8 mouse cellular contexts compared by ENCODE assay signal in genomic region chr15:98832161-98833058, GRCm38 (mm10). TPM values are rescaled to one million over a fixed set of nuclear protein-coding genes. Genes with fewer than 3 reads are reported as not detected.
DNase-seq lines count a peak whose midpoint lies in the region; ATAC-seq and TF ChIP-seq lines count a peak whose summit lies in the region.

No protein-coding gene starts in this region.

- peaks cover 6% of the 10 kb centered on the region; the same call in 1 of the 2 replicates for H3K36me3 ChIP-seq in heart, adult 2 months (ENCODE audit: control insufficient read depth, insufficient read depth, low read length)
- peaks cover 21% of the 10 kb centered on the region for H3K36me3 ChIP-seq in forebrain, embryonic 11.5 days (ENCODE audit: control insufficient read depth, insufficient read depth, low read length)
- H3K36me3 ChIP-seq in liver, embryonic 14.5 days (replicated peaks; ENCODE audit: control insufficient read depth, insufficient read depth, low read depth), result peaks cover 39% of the 10 kb centered on the region

- peak overlapping the region; percentile 97 for H3K27ac ChIP-seq in heart, adult 2 months
- 0 out of 2 replicates have a peak overlapping the region, but pooled peaks have one; percentile 38 for H3K27ac ChIP-seq in forebrain, embryonic 11.5 days (ENCODE audit: low read depth, low read length)
- H3K27ac ChIP-seq in liver, embryonic 14.5 days, result peak overlapping the region; percentile 98

- intact Hi-C loops in heart, adult 2 months (cut with DNase I), result loop anchor here (5.0 kb wide), 1 partner anchor 85 kb away; the partner anchor contains the start of gene Lmbr1l
- intact Hi-C loops in heart, postnatal 25 days (cut with DNase I), result no loop called here

- TF ChIP-seq EP300 in heart, adult 2 months (IDR thresholded peaks at IDR 0.05; ENCODE audit: insufficient read depth, low read depth, low read length), result no peak
- TF ChIP-seq EP300 in liver, embryonic 14.5 days (IDR thresholded peaks at IDR 0.05; ENCODE audit: low read depth), result no peak

- no peak for ATAC-seq in forebrain, embryonic 11.5 days (replicated peaks; ENCODE audit: low FRiP score)
- peak; percentile 11; the same call in 1 of the 2 replicates for ATAC-seq in liver, embryonic 14.5 days (ENCODE audit: insufficient read depth)

- no peaks in the 10 kb centered on the region for H3K9me3 ChIP-seq in forebrain, embryonic 11.5 days (ENCODE audit: control insufficient read depth, low read length)
- H3K9me3 ChIP-seq in liver, embryonic 14.5 days (ENCODE audit: control insufficient read depth, low read length), result no peaks in the 10 kb centered on the region

- no peaks in the 10 kb centered on the region for H3K27me3 ChIP-seq in heart, adult 2 months (ENCODE audit: control insufficient read depth, insufficient read depth, low read length)
- no peaks in the 10 kb centered on the region for H3K27me3 ChIP-seq in forebrain, embryonic 11.5 days (ENCODE audit: control insufficient read depth, insufficient read depth, low read length)
- H3K27me3 ChIP-seq in liver, embryonic 14.5 days (ENCODE audit: control insufficient read depth, insufficient read depth, low read length), result no peaks in the 10 kb centered on the region

- peaks cover 3% of the 10 kb centered on the region for H3K4me1 ChIP-seq in heart, adult 2 months (ENCODE audit: control insufficient read depth, insufficient read depth, low read length)
- H3K4me1 ChIP-seq in forebrain, embryonic 11.5 days (replicated peaks; ENCODE audit: control insufficient read depth, insufficient read depth, low read length), result peaks cover 1% of the 10 kb centered on the region; the same call in 1 of the 2 replicates
- H3K4me1 ChIP-seq in liver, embryonic 14.5 days (replicated peaks; ENCODE audit: control insufficient read depth in 2 of 2, insufficient read depth in 2 of 2, low read length in 1 of 2), result peaks cover 48 to 51% of the 10 kb centered on the region in 2 experiments

- no peak overlapping the region for H3K9ac ChIP-seq in heart, adult 2 months (ENCODE audit: low read depth, low read length)
- no peak overlapping the region for H3K9ac ChIP-seq in forebrain, embryonic 11.5 days (ENCODE audit: low read length)
- H3K9ac ChIP-seq in liver, embryonic 14.5 days (replicated peaks), result peak overlapping the region; percentile 96

- 38% methylated on average over 12 of the region's 12 CpGs for WGBS in heart, adult 2 months
- 69% methylated on average over 12 of the region's 12 CpGs for WGBS in forebrain, embryonic 11.5 days
- 11% methylated on average over 11 of the region's 12 CpGs for WGBS in liver, embryonic 14.5 days (ENCODE audit: insufficient replicate concordance)

- H3K4me2 ChIP-seq in forebrain, embryonic 11.5 days (ENCODE audit: low read depth, low read length, severe bottlenecking), result no peak overlapping the region; the same call in 1 of the 2 replicates
- peak overlapping the region; percentile 84 for H3K4me2 ChIP-seq in liver, embryonic 14.5 days (ENCODE audit: low read depth)

- no peak for TF ChIP-seq CTCF in heart, adult 2 months (IDR thresholded peaks at IDR 0.05)
- peak; percentile 72 for TF ChIP-seq CTCF in liver, embryonic 14.5 days (IDR thresholded peaks at IDR 0.05; ENCODE audit: low read depth)

- TF ChIP-seq POLR2A in heart, adult 2 months (IDR thresholded peaks at IDR 0.05; ENCODE audit: insufficient read depth, low read depth, low read length), result no peak

- DNase-seq in heart, adult 2 months, result no peak
- no peak for DNase-seq in heart, postnatal 25 days (ENCODE audit: low spot score)
- peak; percentile 81 for DNase-seq in CD4-positive helper T cell, adult 2 months (ENCODE audit: low read depth, low spot score)
- DNase-seq in forebrain, embryonic 11.5 days (ENCODE audit: low spot score), result peak; percentile 52
- DNase-seq in liver, embryonic 14.5 days (ENCODE audit: low read depth in 3 of 3, low spot score in 3 of 3), result peak; percentile 57 to 66 (median 63)
- DNase-seq in spleen, postnatal 10 days (ENCODE audit: low spot score in 2 of 2), result peak; percentile 47 to 76
- DNase-seq in adrenal gland, adult 8-10 months, result no peak
- DNase-seq in right cerebral cortex, postnatal 4 days, result no peak

- no peaks in the 10 kb centered on the region for H3K79me2 ChIP-seq in heart, adult 2 months (replicated peaks; ENCODE audit: control insufficient read depth, insufficient read depth, low read length)

- H3K4me3 ChIP-seq in heart, adult 2 months, result no peak overlapping the region
- no peak overlapping the region for H3K4me3 ChIP-seq in forebrain, embryonic 11.5 days (ENCODE audit: low read depth, low read length)
- H3K4me3 ChIP-seq in liver, embryonic 14.5 days (ENCODE audit: insufficient read depth in 1 of 2, low read depth in 2 of 2, low read length in 2 of 2), result peak overlapping the region in 1 of 2 experiments; percentile 9; a peak in 2 of 4 replicates

RNA-seq across cellular contexts. Expression of gene Prkag1, which starts 1.1 kb away (rescaled TPM):
- 100 to 1,000 TPM; 104 to 114 TPM for total RNA-seq in heart, adult 2 months (2021)
- 95.7 and 200 TPM in 2 replicates for polyA plus RNA-seq in heart, adult 2 months (2012; rRNA removed)
- 100 to 1,000 TPM in 1 of 2 experiments, 10 to 100 TPM in 1; 90.5 to 103 TPM for total RNA-seq in heart, postnatal 25 days (2021)
- 89.4 and 92.5 TPM in 2 replicates for polyA plus RNA-seq in forebrain, embryonic 11.5 days (2014; fragmentation: Nextera tagmentation; extraction: Ambion mirVana)
- 77.4 and 83.3 TPM in 2 replicates for polyA plus RNA-seq in liver, embryonic 14.5 days (2012; rRNA removed)
- 78.3 and 85.3 TPM in 2 replicates for polyA plus RNA-seq in liver, embryonic 14.5 days (2014; fragmentation: Nextera tagmentation; extraction: Ambion mirVana)
- 10 to 100 TPM; 76.0 to 83.8 (median 79.2) TPM for total RNA-seq in adrenal gland, adult 8-10 months (2022)

RNA-seq across cellular contexts. Expression of gene Ddn, which starts 23.1 kb away (rescaled TPM):
- total RNA-seq in heart, adult 2 months (2021), result under 1 TPM; 0.45 to 0.50 TPM
- polyA plus RNA-seq in heart, adult 2 months (2012; rRNA removed), result 0.12 and 0.23 TPM in 2 replicates
- under 1 TPM; 0.21 to 0.59 TPM for total RNA-seq in heart, postnatal 25 days (2021)
- polyA plus RNA-seq in forebrain, embryonic 11.5 days (2014; fragmentation: Nextera tagmentation; extraction: Ambion mirVana), result not detected in 2 replicates
- 0.03 and 0.04 TPM in 2 replicates for polyA plus RNA-seq in liver, embryonic 14.5 days (2012; rRNA removed)
- polyA plus RNA-seq in liver, embryonic 14.5 days (2014; fragmentation: Nextera tagmentation; extraction: Ambion mirVana), result not detected in 2 replicates
- 1 to 10 TPM in 1 of 4 experiments, under 1 TPM in 3; 0.29 to 1.1 (median 0.61) TPM for total RNA-seq in adrenal gland, adult 8-10 months (2022)

RNA-seq across cellular contexts. Expression of gene Kmt2d, which starts 38.6 kb away (rescaled TPM):
- total RNA-seq in heart, adult 2 months (2021), result 10 to 100 TPM; 51.3 to 56.5 TPM
- polyA plus RNA-seq in heart, adult 2 months (2012; rRNA removed), result 17.1 and 17.7 TPM in 2 replicates
- 10 to 100 TPM; 52.1 to 57.7 TPM for total RNA-seq in heart, postnatal 25 days (2021)
- polyA plus RNA-seq in forebrain, embryonic 11.5 days (2014; fragmentation: Nextera tagmentation; extraction: Ambion mirVana), result 20.1 and 20.6 TPM in 2 replicates
- polyA plus RNA-seq in liver, embryonic 14.5 days (2012; rRNA removed), result 4.3 and 5.7 TPM in 2 replicates
- 3.9 and 4.3 TPM in 2 replicates for polyA plus RNA-seq in liver, embryonic 14.5 days (2014; fragmentation: Nextera tagmentation; extraction: Ambion mirVana)
- 100 to 1,000 TPM in 1 of 4 experiments, 10 to 100 TPM in 3; 61.7 to 114 (median 71.8) TPM for total RNA-seq in adrenal gland, adult 8-10 months (2022)

RNA-seq across cellular contexts. Expression of gene Wnt1, which starts 42.8 kb away (rescaled TPM):
- total RNA-seq in heart, adult 2 months (2021), result not detected
- polyA plus RNA-seq in heart, adult 2 months (2012; rRNA removed), result not detected in 2 replicates
- total RNA-seq in heart, postnatal 25 days (2021), result not detected
- polyA plus RNA-seq in forebrain, embryonic 11.5 days (2014; fragmentation: Nextera tagmentation; extraction: Ambion mirVana), result 0.47 and 0.68 TPM in 2 replicates
- not detected in 2 replicates for polyA plus RNA-seq in liver, embryonic 14.5 days (2012; rRNA removed)
- not detected in 2 replicates for polyA plus RNA-seq in liver, embryonic 14.5 days (2014; fragmentation: Nextera tagmentation; extraction: Ambion mirVana)
- not detected for total RNA-seq in adrenal gland, adult 8-10 months (2022)

RNA-seq across cellular contexts. Expression of gene Wnt10b, which starts 54.5 kb away (rescaled TPM):
- total RNA-seq in heart, adult 2 months (2021), result under 1 TPM; 0.20 to 0.29 TPM
- 0.23 and 0.70 TPM in 2 replicates for polyA plus RNA-seq in heart, adult 2 months (2012; rRNA removed)
- under 1 TPM; 0.34 to 0.57 TPM for total RNA-seq in heart, postnatal 25 days (2021)
- polyA plus RNA-seq in forebrain, embryonic 11.5 days (2014; fragmentation: Nextera tagmentation; extraction: Ambion mirVana), result 0.41 and 0.43 TPM in 2 replicates
- polyA plus RNA-seq in liver, embryonic 14.5 days (2012; rRNA removed), result 0.03 TPM in 2 replicates
- not detected in 2 replicates for polyA plus RNA-seq in liver, embryonic 14.5 days (2014; fragmentation: Nextera tagmentation; extraction: Ambion mirVana)
- 10 to 100 TPM in 1 of 4 experiments, 1 to 10 TPM in 1, under 1 TPM in 2; 0.49 to 12.9 (median 5.0) TPM for total RNA-seq in adrenal gland, adult 8-10 months (2022)

Comparison
In these comparisons a context has a peak if more than half of its experiments do, and no peak if none do; other contexts are left out.
1. DNase-seq: peak in CD4-positive helper T cell, adult 2 months (single experiment), forebrain, embryonic 11.5 days (single experiment), liver, embryonic 14.5 days (3 of 3) and spleen, postnatal 10 days (2 of 2); none in heart, adult 2 months (0 of 2), heart, postnatal 25 days (single experiment), adrenal gland, adult 8-10 months (single experiment) and right cerebral cortex, postnatal 4 days (single experiment).
2. H3K27ac ChIP-seq: peak in every context shown above with its lines; median percentile 98 in liver, embryonic 14.5 days; 97 in heart, adult 2 months; 38 in forebrain, embryonic 11.5 days.